Mouse (Mus musculus): Measurements from ENCODE around the gene C2cd4b. TPM values are rescaled to one million over a fixed set of nuclear protein-coding genes. Genes with fewer than 3 reads are reported as not detected.

Gene C2cd4b
- polyA plus RNA-seq, 1 experiment from 2014 or later, result 0.47 TPM

DNA sequence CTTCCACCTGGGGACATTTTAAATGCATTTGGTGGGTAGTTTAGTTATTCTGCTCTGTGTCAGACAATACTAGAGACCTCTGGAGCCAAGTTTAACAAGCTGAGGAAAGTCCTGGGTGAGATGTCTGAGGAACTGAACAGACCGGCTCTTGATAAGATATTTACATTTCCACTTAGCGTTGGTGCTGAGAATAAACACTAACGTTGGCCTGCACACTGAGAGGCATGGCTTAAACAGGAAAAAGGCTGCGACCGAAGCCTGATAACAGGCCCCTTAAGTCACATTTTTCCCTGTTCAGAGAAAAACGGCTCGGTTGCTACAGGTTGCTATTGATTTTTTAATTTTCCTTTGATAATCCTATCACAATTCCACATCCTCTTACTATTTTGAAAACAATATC, 12.1 kb downstream of the C2cd4b start:
- no peak for DNase-seq (ENCODE audit: low spot score)

GRCm38 (mm10) chr9:67774201-67774600, 15.0 kb downstream of the C2cd4b start:
- no peak for DNase-seq (ENCODE audit: low spot score)

- no peak for DNase-seq (ENCODE audit: low spot score)
Observed at GRCm38 (mm10) chr9:67778553-67778952, 19.3 kb downstream of the C2cd4b start.

DNA sequence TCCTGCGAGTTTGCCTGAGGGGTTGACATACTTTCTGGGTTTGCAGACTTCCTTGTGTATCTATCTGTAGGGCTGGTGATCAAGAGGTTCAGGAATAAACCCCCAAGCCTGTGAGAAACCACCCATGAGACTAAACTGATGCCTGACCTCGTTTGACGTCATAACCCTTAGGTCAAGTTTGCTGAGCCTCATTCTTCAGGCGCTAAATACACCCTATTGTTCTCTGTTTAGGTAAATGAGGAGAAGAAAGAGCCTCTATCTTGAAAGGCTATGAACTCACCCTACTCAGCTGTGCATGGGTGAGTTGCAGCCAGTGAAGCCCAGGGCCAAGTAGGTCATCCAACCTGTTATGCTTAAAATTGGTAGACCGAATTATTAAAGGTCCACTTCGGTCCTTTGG, 23.5 kb downstream of the C2cd4b start:
- no peak for DNase-seq (ENCODE audit: low spot score)

- DNase-seq (ENCODE audit: low spot score), result no peak
Observed at GRCm38 (mm10) chr9:67783464-67783863, 24.2 kb downstream of the C2cd4b start.

DNA sequence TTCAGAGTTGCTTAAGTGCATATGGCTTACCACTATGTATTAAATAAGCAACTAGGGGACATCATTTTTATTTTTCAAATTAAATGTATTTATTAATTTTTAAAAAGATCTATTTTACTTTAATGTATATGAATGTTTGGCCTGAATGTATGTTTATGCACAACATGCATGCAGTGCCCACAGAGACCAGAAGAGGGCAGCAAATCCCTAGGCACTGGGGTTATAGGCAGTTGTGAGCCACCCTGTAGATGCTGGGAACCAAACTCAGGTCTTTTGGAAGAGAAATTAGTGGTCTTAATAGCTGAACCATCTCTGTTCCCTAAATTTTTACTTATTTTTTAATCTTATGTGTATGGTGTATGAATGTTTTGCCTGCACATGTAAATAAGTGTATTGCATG, 24.7 kb downstream of the C2cd4b start:
- DNase-seq (ENCODE audit: low spot score), result no peak

DNA sequence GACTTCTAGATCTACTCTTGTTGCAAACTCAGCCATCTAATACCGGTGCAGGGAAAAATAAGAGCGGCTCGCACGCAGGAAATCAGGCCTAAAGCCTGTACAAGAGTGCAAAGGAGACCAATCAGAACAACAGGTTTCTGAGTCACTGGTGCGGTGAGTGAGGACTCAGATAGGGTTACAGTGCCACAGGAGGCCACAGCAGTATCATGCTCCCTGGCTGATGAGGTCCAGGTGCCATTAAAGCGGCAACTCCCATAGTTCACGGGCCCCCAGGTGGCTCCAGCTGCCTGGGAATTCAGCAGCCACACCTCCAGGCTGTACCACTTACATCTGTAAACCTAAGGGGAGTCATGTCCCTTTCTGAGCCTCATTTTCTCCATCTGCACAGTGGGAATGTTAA, 27.1 kb downstream of the C2cd4b start:
- DNase-seq (ENCODE audit: low spot score), result no peak

DNA sequence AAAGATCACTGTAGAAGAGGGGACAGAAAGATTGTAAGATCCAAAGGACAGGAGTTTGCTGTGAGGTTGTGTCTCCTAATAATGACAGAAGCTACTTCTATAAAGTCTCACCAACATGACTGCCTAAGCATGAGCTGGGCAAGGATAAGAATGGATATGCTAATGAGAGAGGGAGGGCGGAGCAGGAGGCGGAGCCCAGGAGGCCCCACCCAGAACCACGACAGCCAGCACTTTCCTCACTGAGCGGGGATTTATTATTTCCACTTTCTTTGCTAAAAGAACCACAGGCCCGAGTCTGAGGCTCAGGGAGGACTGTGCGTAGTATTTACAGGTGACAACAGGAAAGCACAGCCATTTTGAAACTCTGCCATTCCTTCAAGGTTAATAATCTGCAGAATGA, 28.4 kb downstream of the C2cd4b start:
- no peak for DNase-seq (ENCODE audit: low spot score)

DNA sequence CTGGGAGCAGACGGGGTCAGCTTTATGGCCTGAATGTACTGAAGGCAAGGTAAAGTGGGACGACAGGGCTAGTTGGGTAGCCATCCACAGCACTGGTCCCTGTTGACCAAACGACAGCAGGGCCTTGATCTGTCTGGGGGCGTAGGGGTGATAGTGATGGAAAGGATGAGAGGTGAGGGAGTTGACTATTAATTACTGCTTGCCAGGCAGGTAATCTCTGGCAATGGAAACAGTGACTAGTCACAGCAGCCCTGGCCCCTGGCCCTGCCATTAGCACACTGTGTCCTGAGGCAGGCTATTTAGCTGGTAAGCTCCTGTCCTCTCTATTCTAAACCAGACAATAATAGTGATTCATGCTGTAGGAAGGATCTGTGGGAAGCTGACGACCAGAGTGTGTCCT, 33.2 kb downstream of the C2cd4b start:
- DNase-seq (ENCODE audit: low spot score), result no peak

GRCm38 (mm10) chr9:67793501-67793900, 34.3 kb downstream of the C2cd4b start:
- DNase-seq (ENCODE audit: low spot score), result no peak

DNA sequence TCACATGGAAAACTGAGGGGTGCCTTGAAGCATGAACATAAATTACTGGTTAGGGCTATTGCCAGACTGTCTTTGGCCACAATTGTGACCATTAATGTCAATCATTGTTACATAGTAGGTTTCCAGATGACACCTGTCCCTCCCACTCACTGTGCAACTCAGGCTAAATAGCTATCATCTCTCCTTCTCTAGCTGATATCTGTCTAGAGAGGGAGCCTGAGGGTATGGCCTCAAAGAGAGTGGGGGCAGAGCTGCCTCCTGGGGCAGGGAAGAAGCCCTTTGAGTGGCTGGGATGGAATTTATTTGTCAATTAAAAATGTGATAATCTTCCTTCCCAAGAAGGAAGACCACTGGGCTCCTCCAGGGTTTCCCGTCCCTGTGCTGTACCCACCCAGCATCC, 35.0 kb downstream of the C2cd4b start:
- DNase-seq (ENCODE audit: low spot score), result no peak

DNA sequence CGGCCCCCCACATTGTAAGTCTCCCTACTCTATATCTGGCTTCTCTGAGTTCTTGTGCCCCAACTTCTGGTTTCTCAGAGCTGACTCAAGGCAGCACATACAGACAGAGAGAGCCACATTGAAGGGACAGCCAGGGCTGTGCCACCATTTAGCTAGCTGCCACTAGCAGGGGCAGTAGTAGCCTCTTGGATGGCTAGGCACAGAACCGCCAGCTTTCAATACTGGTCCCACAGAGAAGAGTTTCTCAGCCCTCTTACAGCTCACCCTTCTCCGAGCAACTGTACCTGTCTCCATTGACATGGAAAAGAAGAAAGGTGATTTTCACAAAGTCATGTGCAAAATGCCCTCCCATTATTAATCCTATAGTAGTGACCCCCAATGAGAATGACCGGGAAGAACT, 35.4 kb downstream of the C2cd4b start:
- DNase-seq (ENCODE audit: low spot score), result no peak

DNA sequence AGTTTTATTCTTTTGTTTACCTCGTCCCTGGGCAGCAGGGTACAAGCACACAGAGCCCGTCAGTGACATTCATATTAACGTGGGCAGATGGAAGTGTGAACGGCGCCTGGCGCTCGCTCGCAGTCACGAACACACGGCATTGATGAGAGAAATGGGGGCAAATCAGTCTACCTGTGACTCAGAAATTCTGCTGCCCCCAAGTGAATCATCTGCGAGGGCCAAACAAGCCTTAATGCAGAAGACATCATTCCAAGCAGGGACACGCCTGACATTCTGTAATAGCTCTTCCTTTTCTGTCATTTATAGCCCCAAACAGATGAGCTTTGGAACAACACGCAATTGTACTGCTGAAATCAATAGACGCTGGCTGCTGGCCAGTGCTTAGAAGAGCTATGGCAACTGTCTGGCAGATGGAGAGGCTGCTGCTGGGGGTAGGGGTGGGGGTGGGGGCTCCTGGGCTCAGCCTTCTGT, 36.0 kb downstream of the C2cd4b start:
- no peak for DNase-seq (ENCODE audit: low spot score)

- peak; percentile 43 for DNase-seq (ENCODE audit: low spot score)
Observed at GRCm38 (mm10) chr9:67799078-67799819, 40.0 kb downstream of the C2cd4b start.

- peak; percentile 58 for DNase-seq (ENCODE audit: low spot score)
Observed at GRCm38 (mm10) chr9:67802241-67802640, 43.0 kb downstream of the C2cd4b start.

DNA sequence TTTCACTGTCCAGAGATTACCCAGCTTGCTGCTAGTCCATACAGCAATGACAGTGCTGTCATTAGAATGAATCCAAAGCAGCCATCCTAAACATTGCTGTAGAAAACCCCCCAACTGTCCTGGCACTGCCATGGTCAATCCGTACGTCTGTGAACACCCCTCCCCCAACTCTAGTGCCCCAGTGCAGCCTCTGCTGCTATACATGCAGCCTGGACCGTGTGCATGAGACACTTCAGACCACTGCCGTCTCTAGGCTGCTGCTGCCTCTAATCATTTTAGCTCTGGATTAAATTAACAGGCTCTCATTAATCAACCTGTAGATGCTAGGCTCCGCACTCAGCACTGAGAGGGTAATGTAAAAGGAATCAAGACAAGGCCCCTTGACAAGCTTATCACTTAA, 47.8 kb downstream of the C2cd4b start:
- no peak for DNase-seq (ENCODE audit: low spot score)

DNA sequence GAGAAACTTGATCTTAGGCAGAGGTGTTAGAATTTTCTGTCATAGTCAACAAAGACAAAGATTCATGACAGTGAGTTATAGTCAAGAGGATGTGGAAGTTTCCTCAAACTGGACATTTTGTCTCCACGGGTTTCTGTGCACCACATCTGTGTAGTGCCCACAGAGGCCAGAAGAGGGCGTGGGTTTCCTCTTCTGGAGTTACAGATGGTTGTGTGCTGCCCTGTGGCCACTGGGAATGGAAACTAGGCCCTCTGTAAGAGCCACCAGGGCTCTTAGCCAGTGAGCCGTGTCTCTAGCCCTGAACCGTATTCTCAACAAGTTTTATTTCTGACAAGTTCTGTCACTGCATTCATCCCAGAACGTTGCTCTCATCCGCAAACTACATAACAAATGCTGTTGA, 51.3 kb downstream of the C2cd4b start:
- no peak for DNase-seq (ENCODE audit: low spot score)

Small RNA genes lying within 50 kb of the gene (microRNA-seq; reads per million reads assigned to microRNA genes)
- not detected for gene Mir7241 (ENCODE audit: borderline number of aligned reads)
- gene Mir7242 (ENCODE audit: borderline number of aligned reads), result not detected

Other genes starting within 250 kb of the C2cd4b start
- 6.0 and 6.9 TPM in 2 replicates for gene Tln2, start 199.7 kb upstream of the C2cd4b start, polyA plus RNA-seq (2015; fragmentation: Nextera tagmentation; extraction: Ambion mirVana)
- 0.09 TPM in 1 of 2 replicates, not detected in the other for gene C2cd4a, start 72.9 kb downstream of the C2cd4b start, polyA plus RNA-seq (2015; fragmentation: Nextera tagmentation; extraction: Ambion mirVana)
- 8.0 and 9.9 TPM in 2 replicates for gene Vps13c, start 81.0 kb downstream of the C2cd4b start, polyA plus RNA-seq (2015; fragmentation: Nextera tagmentation; extraction: Ambion mirVana)

Data from thymus, postnatal 0 days (tissue).